Mouse (Mus musculus) G1E (cell line): ENCODE results near the gene Notch2.

Source experiments
- CTCF ChIP-seq: IDR thresholded peaks from 2 replicates; pipeline ENCODE4 v1.5.1; 2012; ENCODE audit warnings: low read depth, low read length, inconsistent platforms, mixed read lengths
- GATA1 ChIP-seq: IDR thresholded peaks from 2 replicates; pipeline ENCODE4 v1.6.1; 2012; ENCODE audit warnings: borderline replicate concordance, low read length, inconsistent platforms, mixed read lengths
- GATA2 ChIP-seq: IDR thresholded peaks from 2 replicates; pipeline ENCODE4 v1.6.1; 2012; ENCODE audit warnings: low read depth, low read length, inconsistent platforms, borderline replicate concordance
- POLR2AphosphoS5 ChIP-seq: IDR thresholded peaks from 2 replicates; pipeline ENCODE4 v1.6.1; 2012; ENCODE audit warnings: low read depth, low read length, inconsistent platforms; ENCODE audit not compliant: insufficient replicate concordance
- TAL1 ChIP-seq: conservative IDR thresholded peaks from 2 replicates; pipeline ENCODE4 v1.6.1; 2012; ENCODE audit warnings: low read depth, low read length, inconsistent platforms, mixed read lengths

- TF ChIP-seq TAL1 (no peak), CTCF (no peak), GATA1 (no peak), POLR2AphosphoS5 (no peak), GATA2 (no peak)
Measured at GRCm38 (mm10) chr3:98108866-98109265, 95.5 kb downstream of the Notch2 start.
